Mouse (Mus musculus): ENCODE measurements around the gene Rab5if. TPM values are rescaled to one million over a fixed set of nuclear protein-coding genes. Genes with fewer than 3 reads are reported as not detected.
A peak's percentile ranks its signal among the peaks of the same experiment; 100 is the strongest.
"Not testable (repeated sequence)": the region's sequence is repeated elsewhere in the genome, so short reads cannot be mapped to it uniquely, and the experiment has no call there.

Rab5if gene
- polyA plus RNA-seq (2012; fragmentation: generic; extraction: Trizol), result 191 TPM

- Histone ChIP-seq H3K4me2 (ENCODE audit: low read depth) (peak within 1 kb of the TSS; percentile 87), H3K36me3 (ENCODE audit: control insufficient read depth, insufficient read depth) (peaks cover 15% of the 10 kb centered on the region), H3K27me3 (ENCODE audit: control insufficient read depth, insufficient read depth, insufficient read length) (no peaks in the 10 kb centered on the region), H3K4me3 (peak within 1 kb of the TSS; percentile 84), H3K79me2 (ENCODE audit: control insufficient read depth, insufficient read depth) (peaks cover 53% of the 10 kb centered on the region), H3ac (ENCODE audit: control insufficient read depth, insufficient read length) (peak within 1 kb of the TSS; percentile 78)
- no peak for TF ChIP-seq USF1 (IDR thresholded peaks at IDR 0.05; ENCODE audit: low read depth)
- no peak for TF ChIP-seq REST (IDR thresholded peaks at IDR 0.05; ENCODE audit: insufficient read depth, insufficient read length)
- peak in 1 of 3 experiments; percentile 41 for TF ChIP-seq MYOD1 (IDR thresholded peaks at IDR 0.05; ENCODE audit: control insufficient read depth in 1 of 3, insufficient read length in 2 of 3, low read depth in 2 of 3)
- TF ChIP-seq MAX (IDR thresholded peaks at IDR 0.05; ENCODE audit: low read depth), result no peak
- no peak for TF ChIP-seq CEBPB (IDR thresholded peaks at IDR 0.05; ENCODE audit: insufficient read depth, poor library complexity, severe bottlenecking)
- no peak for TF ChIP-seq E2F4 (IDR thresholded peaks at IDR 0.05; ENCODE audit: insufficient read depth)
- TF ChIP-seq POLR2AphosphoS2 (IDR thresholded peaks at IDR 0.05; ENCODE audit: insufficient read length, low read depth), result peak; percentile 83
- TF ChIP-seq MYOG (IDR thresholded peaks at IDR 0.05; ENCODE audit: control insufficient read depth in 1 of 3, insufficient read depth in 1 of 3, insufficient read length in 2 of 3, low read depth in 2 of 3), result peak in 2 of 3 experiments; percentile 20 to 42
- TF ChIP-seq TCF3 (IDR thresholded peaks at IDR 0.05; ENCODE audit: insufficient read length, low read depth), result no peak
- peak; percentile 29 for TF ChIP-seq SRF (IDR thresholded peaks at IDR 0.05; ENCODE audit: control insufficient read depth, insufficient read length, low read depth)
- TF ChIP-seq TCF12 (IDR thresholded peaks at IDR 0.05; ENCODE audit: insufficient read depth, poor library complexity, severe bottlenecking), result no peak
- TF ChIP-seq POLR2A (IDR thresholded peaks at IDR 0.05; ENCODE audit: insufficient read length, low read depth), result peak; percentile 92
These were observed at the start of gene Rab5if for GRCm38 (mm10) chr2:156862772-156863486. Rab5if (plus strand) TSS chr2:156863128.

DNA sequence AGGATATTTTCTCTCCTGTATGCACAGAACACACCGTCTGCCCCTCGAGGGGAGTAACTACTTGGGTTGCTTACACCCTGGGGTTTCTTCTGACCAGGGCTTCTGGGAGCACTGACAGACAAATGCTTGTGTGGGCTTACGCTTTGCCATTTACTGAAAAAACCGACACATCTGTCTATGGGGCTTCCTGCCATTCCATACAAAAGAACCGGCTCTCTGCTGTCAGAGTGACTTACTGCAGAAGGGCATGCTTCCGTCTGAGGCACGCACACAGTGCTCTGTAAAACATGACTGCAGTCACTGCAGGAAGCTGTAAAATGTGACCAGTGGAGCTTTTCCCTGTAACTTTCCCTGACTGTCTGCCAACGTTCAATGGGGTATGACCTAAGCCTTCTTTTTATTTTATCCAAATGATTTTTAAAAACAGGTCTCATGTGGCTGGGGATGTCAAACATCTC lies 48.6 kb upstream of the Rab5if start:
- no peak overlapping the region for H3K4me2 ChIP-seq (ENCODE audit: low read depth)
- TF ChIP-seq POLR2A (IDR thresholded peaks at IDR 0.05; ENCODE audit: insufficient read length, low read depth), result no peak
- no peaks in the 10 kb centered on the region for H3K36me3 ChIP-seq (ENCODE audit: control insufficient read depth, insufficient read depth)
- H3K79me2 ChIP-seq (ENCODE audit: control insufficient read depth, insufficient read depth), result no peaks in the 10 kb centered on the region
- no peak overlapping the region for H3ac ChIP-seq (ENCODE audit: control insufficient read depth, insufficient read length)
- H3K4me3 ChIP-seq, result no peak overlapping the region
- peaks cover 11% of the 10 kb centered on the region for H3K27me3 ChIP-seq (ENCODE audit: control insufficient read depth, insufficient read depth, insufficient read length)

GRCm38 (mm10) chr2:156814893-156815292 lies 48.0 kb upstream of the Rab5if start:
- Histone ChIP-seq H3K79me2 (ENCODE audit: control insufficient read depth, insufficient read depth) (no peaks in the 10 kb centered on the region), H3ac (ENCODE audit: control insufficient read depth, insufficient read length) (no peak overlapping the region), H3K36me3 (ENCODE audit: control insufficient read depth, insufficient read depth) (no peaks in the 10 kb centered on the region), H3K27me3 (ENCODE audit: control insufficient read depth, insufficient read depth, insufficient read length) (peaks cover 14% of the 10 kb centered on the region), H3K4me2 (ENCODE audit: low read depth) (no peak overlapping the region), H3K4me3 (no peak overlapping the region)
- TF ChIP-seq POLR2AphosphoS2 (IDR thresholded peaks at IDR 0.05; ENCODE audit: insufficient read length, low read depth), result no peak
- TF ChIP-seq TCF3 (IDR thresholded peaks at IDR 0.05; ENCODE audit: insufficient read length, low read depth), result no peak
- no peak for TF ChIP-seq POLR2A (IDR thresholded peaks at IDR 0.05; ENCODE audit: insufficient read length, low read depth)
- no peak for TF ChIP-seq MAX (IDR thresholded peaks at IDR 0.05; ENCODE audit: low read depth)
- TF ChIP-seq MYOG (IDR thresholded peaks at IDR 0.05; ENCODE audit: control insufficient read depth in 1 of 3, insufficient read depth in 1 of 3, insufficient read length in 2 of 3, low read depth in 2 of 3), result no peak
- no peak for TF ChIP-seq REST (IDR thresholded peaks at IDR 0.05; ENCODE audit: insufficient read depth, insufficient read length)

GRCm38 (mm10) chr2:156815412-156815811 lies 47.5 kb upstream of the Rab5if start:
- Histone ChIP-seq H3K4me3 (no peak overlapping the region), H3ac (ENCODE audit: control insufficient read depth, insufficient read length) (no peak overlapping the region), H3K79me2 (ENCODE audit: control insufficient read depth, insufficient read depth) (no peaks in the 10 kb centered on the region), H3K27me3 (ENCODE audit: control insufficient read depth, insufficient read depth, insufficient read length) (peaks cover 17% of the 10 kb centered on the region), H3K36me3 (ENCODE audit: control insufficient read depth, insufficient read depth) (no peaks in the 10 kb centered on the region), H3K4me2 (ENCODE audit: low read depth) (no peak overlapping the region)
- TF ChIP-seq POLR2AphosphoS2 (IDR thresholded peaks at IDR 0.05; ENCODE audit: insufficient read length, low read depth) (no peak), CEBPB (IDR thresholded peaks at IDR 0.05; ENCODE audit: insufficient read depth, poor library complexity, severe bottlenecking) (no peak), MYOG (IDR thresholded peaks at IDR 0.05; ENCODE audit: control insufficient read depth in 1 of 3, insufficient read depth in 1 of 3, insufficient read length in 2 of 3, low read depth in 2 of 3) (no peak), TCF12 (IDR thresholded peaks at IDR 0.05; ENCODE audit: insufficient read depth, poor library complexity, severe bottlenecking) (no peak), MYOD1 (IDR thresholded peaks at IDR 0.05; ENCODE audit: control insufficient read depth in 1 of 3, insufficient read length in 2 of 3, low read depth in 2 of 3) (no peak), SRF (IDR thresholded peaks at IDR 0.05; ENCODE audit: control insufficient read depth, insufficient read length, low read depth) (no peak), REST (IDR thresholded peaks at IDR 0.05; ENCODE audit: insufficient read depth, insufficient read length) (no peak), USF1 (IDR thresholded peaks at IDR 0.05; ENCODE audit: low read depth) (no peak), TCF3 (IDR thresholded peaks at IDR 0.05; ENCODE audit: insufficient read length, low read depth) (no peak), MAX (IDR thresholded peaks at IDR 0.05; ENCODE audit: low read depth) (no peak), POLR2A (IDR thresholded peaks at IDR 0.05; ENCODE audit: insufficient read length, low read depth) (no peak), E2F4 (IDR thresholded peaks at IDR 0.05; ENCODE audit: insufficient read depth) (no peak)

DNA sequence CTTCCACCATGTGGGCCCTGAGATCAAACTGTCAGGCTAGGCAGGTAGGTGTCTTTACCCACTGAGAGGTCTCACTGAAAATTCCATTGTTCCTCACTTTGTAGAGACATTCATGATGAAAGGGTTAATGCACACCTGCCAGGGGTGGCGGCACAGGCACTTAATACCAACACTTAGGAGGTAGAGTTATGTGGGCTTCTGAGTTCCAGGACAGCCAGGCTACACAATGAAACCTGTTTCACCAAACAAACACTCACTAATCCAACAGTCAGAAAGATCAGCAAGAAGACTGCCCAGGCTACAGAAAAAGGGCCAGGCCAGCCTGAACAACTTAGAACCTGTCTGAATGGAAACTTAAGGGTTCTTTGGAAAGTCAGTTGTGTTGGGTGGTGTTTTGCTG lies 46.8 kb upstream of the Rab5if start:
- Histone ChIP-seq H3K27me3 (ENCODE audit: control insufficient read depth, insufficient read depth, insufficient read length) (peaks cover 21% of the 10 kb centered on the region), H3K36me3 (ENCODE audit: control insufficient read depth, insufficient read depth) (no peaks in the 10 kb centered on the region), H3K4me3 (no peak overlapping the region), H3ac (ENCODE audit: control insufficient read depth, insufficient read length) (no peak overlapping the region), H3K79me2 (ENCODE audit: control insufficient read depth, insufficient read depth) (no peaks in the 10 kb centered on the region), H3K4me2 (ENCODE audit: low read depth) (no peak overlapping the region)
- TF ChIP-seq TCF12 (IDR thresholded peaks at IDR 0.05; ENCODE audit: insufficient read depth, poor library complexity, severe bottlenecking), result no peak
- no peak for TF ChIP-seq USF1 (IDR thresholded peaks at IDR 0.05; ENCODE audit: low read depth)
- TF ChIP-seq MYOD1 (IDR thresholded peaks at IDR 0.05; ENCODE audit: control insufficient read depth in 1 of 3, insufficient read length in 2 of 3, low read depth in 2 of 3), result no peak
- no peak for TF ChIP-seq REST (IDR thresholded peaks at IDR 0.05; ENCODE audit: insufficient read depth, insufficient read length)
- TF ChIP-seq POLR2AphosphoS2 (IDR thresholded peaks at IDR 0.05; ENCODE audit: insufficient read length, low read depth), result no peak
- no peak for TF ChIP-seq SRF (IDR thresholded peaks at IDR 0.05; ENCODE audit: control insufficient read depth, insufficient read length, low read depth)
- no peak for TF ChIP-seq MAX (IDR thresholded peaks at IDR 0.05; ENCODE audit: low read depth)
- no peak for TF ChIP-seq TCF3 (IDR thresholded peaks at IDR 0.05; ENCODE audit: insufficient read length, low read depth)
- TF ChIP-seq MYOG (IDR thresholded peaks at IDR 0.05; ENCODE audit: control insufficient read depth in 1 of 3, insufficient read depth in 1 of 3, insufficient read length in 2 of 3, low read depth in 2 of 3), result no peak
- TF ChIP-seq POLR2A (IDR thresholded peaks at IDR 0.05; ENCODE audit: insufficient read length, low read depth), result no peak
- no peak for TF ChIP-seq E2F4 (IDR thresholded peaks at IDR 0.05; ENCODE audit: insufficient read depth)
- no peak for TF ChIP-seq CEBPB (IDR thresholded peaks at IDR 0.05; ENCODE audit: insufficient read depth, poor library complexity, severe bottlenecking)

GRCm38 (mm10) chr2:156825128-156825527 lies 37.8 kb upstream of the Rab5if start:
- not testable (repeated sequence) for H3ac ChIP-seq (ENCODE audit: control insufficient read depth, insufficient read length); H3K4me3 ChIP-seq; H3K79me2 ChIP-seq (ENCODE audit: control insufficient read depth, insufficient read depth); H3K36me3 ChIP-seq (ENCODE audit: control insufficient read depth, insufficient read depth); H3K4me2 ChIP-seq (ENCODE audit: low read depth); H3K27me3 ChIP-seq (ENCODE audit: control insufficient read depth, insufficient read depth, insufficient read length)

All from myocyte (in vitro differentiated cells).